Mouse (Mus musculus) erythroblast, embryonic 14.5 days (primary cell): Measurements from ENCODE around the gene Acap1.

Source experiments
- GATA1 ChIP-seq: IDR thresholded peaks from 2 replicates; pipeline ENCODE4 v1.6.1; 2012; ENCODE audit warnings: low read length, inconsistent platforms, mixed read lengths
- TAL1 ChIP-seq: IDR thresholded peaks from 3 replicates; pipeline ENCODE4 v1.6.1; 2012; ENCODE audit warnings: low read length, inconsistent platforms, mixed read lengths

GRCm38 (mm10) chr11:69932254-69932653, 36.9 kb upstream of the Acap1 start:
- no peak for TF ChIP-seq GATA1
- no peak for TF ChIP-seq TAL1
